Mouse (Mus musculus) embryonic facial prominence, embryonic 10.5 days (tissue): ENCODE measurements at regions not wholly inside any gene's neighbourhood (a gene's known extent, or its start where the extent isn't known, plus 50 kb on each side); places are given as distances from the start of the nearest gene placed in this dataset.

Source experiments
- DNase-seq: peaks from one replicate; pipeline ENCODE4 v3.0.0-alpha.2; 2017; ENCODE audit warnings: low spot score
- H3K27ac ChIP-seq: fragments of 300-500 bp; sonication (generic); replicated peaks from 2 replicates; pipeline ENCODE4 v1.5.1; 2016; ENCODE audit warnings: mild to moderate bottlenecking
- H3K27me3 ChIP-seq: fragments of 300-500 bp; sonication (generic); replicated peaks from 2 replicates; pipeline ENCODE4 v1.6.1; 2016; ENCODE audit warnings: low read depth, mild to moderate bottlenecking; ENCODE audit not compliant: poor library complexity, severe bottlenecking
- H3K36me3 ChIP-seq: fragments of 300-500 bp; sonication (generic); replicated peaks from 2 replicates; pipeline ENCODE4 v1.6.1; 2016; ENCODE audit warnings: mild to moderate bottlenecking, moderate library complexity
- H3K4me1 ChIP-seq: fragments of 300-500 bp; sonication (generic); 2 replicates; pipeline ENCODE4 v1.6.1; 2016
- H3K4me3 ChIP-seq: fragments of 300-500 bp; sonication (generic); 2 replicates; pipeline ENCODE4 v1.5.1; 2016; ENCODE audit warnings: mild to moderate bottlenecking, moderate library complexity
- H3K9me3 ChIP-seq: fragments of 300-500 bp; sonication (generic); 2 replicates; pipeline ENCODE4 v1.6.1; 2016; ENCODE audit warnings: mild to moderate bottlenecking
- WGBS: fragments of 180-500 bp; shearing (Covaris S2); methylation state at CpG from one replicate; pipeline ENCODE4 v1.1.7; 2016; 5-methylcytosine and 5-hydroxymethylcytosine counted together

GRCm38 (mm10) chr8:92147672-92148071, 209.8 kb upstream of the Irx5 start:
- Histone ChIP-seq H3K27me3 (peaks cover 7% of the 10 kb centered on the region; the same call in 1 of the 2 replicates), H3K4me3 (no peak overlapping the region), H3K4me1 (0 out of 2 replicates have a peak, but pooled peaks cover 3% of the 10 kb centered on the region), H3K36me3 (no peaks in the 10 kb centered on the region), H3K9me3 (no peaks in the 10 kb centered on the region), H3K27ac (no peak overlapping the region)
- 88% methylated on average over 3 of the region's 3 CpGs for WGBS
- DNase-seq = no peak

GRCm38 (mm10) chr8:92137091-92137882, 220.1 kb upstream of the Irx5 start:
- WGBS = 14% methylated on average over 17 of the region's 17 CpGs
- no peaks in the 10 kb centered on the region for H3K9me3 ChIP-seq
- no peaks in the 10 kb centered on the region for H3K36me3 ChIP-seq
- no peak overlapping the region for H3K4me3 ChIP-seq
- peak; percentile 53 for DNase-seq
- H3K27ac ChIP-seq = peak overlapping the region; percentile 77
- peaks cover 80% of the 10 kb centered on the region for H3K27me3 ChIP-seq
- H3K4me1 ChIP-seq = peaks cover 48% of the 10 kb centered on the region

- H3K27ac ChIP-seq = 0 out of 2 replicates have a peak overlapping the region, but pooled peaks have one; percentile 3
- no peak for DNase-seq
- H3K27me3 ChIP-seq = peaks cover 80% of the 10 kb centered on the region
- H3K4me3 ChIP-seq = no peak overlapping the region
- H3K4me1 ChIP-seq = peaks cover 48% of the 10 kb centered on the region
- 28% methylated on average over 13 of the region's 13 CpGs for WGBS
- H3K36me3 ChIP-seq = no peaks in the 10 kb centered on the region
- no peaks in the 10 kb centered on the region for H3K9me3 ChIP-seq
Measured at GRCm38 (mm10) chr8:92136413-92136812, 221.0 kb upstream of the Irx5 start.

- peaks cover 87% of the 10 kb centered on the region for H3K27me3 ChIP-seq
- no peaks in the 10 kb centered on the region for H3K36me3 ChIP-seq
- H3K9me3 ChIP-seq = no peaks in the 10 kb centered on the region
- H3K4me1 ChIP-seq = peaks cover 59% of the 10 kb centered on the region
- 14% methylated on average over 5 of the region's 5 CpGs for WGBS
- DNase-seq = peak; percentile 41
- no peak overlapping the region for H3K4me3 ChIP-seq
- H3K27ac ChIP-seq = 0 out of 2 replicates have a peak overlapping the region, but pooled peaks have one; percentile 79
Measured at GRCm38 (mm10) chr8:92134434-92134833, 223.0 kb upstream of the Irx5 start.

GRCm38 (mm10) chr8:92133484-92134406, 223.7 kb upstream of the Irx5 start:
- 7% methylated on average over 24 of the region's 24 CpGs for WGBS
- Histone ChIP-seq H3K9me3 (no peaks in the 10 kb centered on the region), H3K27me3 (peaks cover 94% of the 10 kb centered on the region), H3K36me3 (no peaks in the 10 kb centered on the region), H3K4me1 (peaks cover 65% of the 10 kb centered on the region), H3K4me3 (peak overlapping the region; percentile 11; the same call in 1 of the 2 replicates), H3K27ac (peak overlapping the region; percentile 79)
- DNase-seq = peak; percentile 69

GRCm38 (mm10) chr8:92132949-92133348, 224.5 kb upstream of the Irx5 start:
- no peak for DNase-seq
- 25% methylated on average over 4 of the region's 4 CpGs for WGBS
- Histone ChIP-seq H3K4me3 (0 out of 2 replicates have a peak overlapping the region, but pooled peaks have one; percentile 11), H3K27me3 (peaks cover 94% of the 10 kb centered on the region), H3K36me3 (no peaks in the 10 kb centered on the region), H3K9me3 (no peaks in the 10 kb centered on the region), H3K4me1 (peaks cover 67% of the 10 kb centered on the region), H3K27ac (peak overlapping the region; percentile 79; the same call in 1 of the 2 replicates)

GRCm38 (mm10) chr8:92132526-92132925, 224.9 kb upstream of the Irx5 start:
- no peak for DNase-seq
- H3K27me3 ChIP-seq = peaks cover 94% of the 10 kb centered on the region
- peak overlapping the region; percentile 79; the same call in 1 of the 2 replicates for H3K27ac ChIP-seq

GRCm38 (mm10) chr8:92130025-92130557, 227.3 kb upstream of the Irx5 start:
- Histone ChIP-seq H3K4me1 (peaks cover 47% of the 10 kb centered on the region), H3K27me3 (peaks cover 96% of the 10 kb centered on the region), H3K9me3 (no peaks in the 10 kb centered on the region), H3K36me3 (no peaks in the 10 kb centered on the region), H3K4me3 (no peak overlapping the region), H3K27ac (no peak overlapping the region)
- DNase-seq = no peak
- 61% methylated on average over 8 of the region's 8 CpGs for WGBS

More at GRCm38 (mm10) chr8:92132526-92132925, 224.9 kb upstream of the Irx5 start:
- Histone ChIP-seq H3K9me3 (no peaks in the 10 kb centered on the region), H3K4me1 (peaks cover 63% of the 10 kb centered on the region), H3K36me3 (no peaks in the 10 kb centered on the region), H3K4me3 (no peak overlapping the region)
- WGBS = 67% methylated on average over 5 of the region's 5 CpGs

- H3K4me3 ChIP-seq = no peak overlapping the region
- peaks cover 96% of the 10 kb centered on the region for H3K27me3 ChIP-seq
- H3K4me1 ChIP-seq = peaks cover 42% of the 10 kb centered on the region
- DNase-seq = no peak
- no peaks in the 10 kb centered on the region for H3K9me3 ChIP-seq
- no peaks in the 10 kb centered on the region for H3K36me3 ChIP-seq
- no peak overlapping the region for H3K27ac ChIP-seq
- WGBS = 79% methylated on average over 6 of the region's 6 CpGs
Measured at GRCm38 (mm10) chr8:92129241-92130015, 228.0 kb upstream of the Irx5 start.

GRCm38 (mm10) chr8:92125631-92126030, 231.8 kb upstream of the Irx5 start:
- Histone ChIP-seq H3K27me3 (peaks cover 86% of the 10 kb centered on the region), H3K4me3 (no peak overlapping the region), H3K4me1 (peaks cover 22% of the 10 kb centered on the region; the same call in 1 of the 2 replicates), H3K27ac (no peak overlapping the region), H3K9me3 (no peaks in the 10 kb centered on the region), H3K36me3 (no peaks in the 10 kb centered on the region)
- DNase-seq = no peak
- WGBS = 55% methylated on average over 3 of the region's 3 CpGs

GRCm38 (mm10) chr8:92121296-92121695, 236.1 kb upstream of the Irx5 start:
- H3K36me3 ChIP-seq = no peaks in the 10 kb centered on the region
- H3K27me3 ChIP-seq = peaks cover 81% of the 10 kb centered on the region
- H3K4me1 ChIP-seq = no peaks in the 10 kb centered on the region
- no peak overlapping the region for H3K27ac ChIP-seq
- H3K4me3 ChIP-seq = no peak overlapping the region
- DNase-seq = no peak
- WGBS = 52% methylated on average over 2 of the region's 2 CpGs
- H3K9me3 ChIP-seq = no peaks in the 10 kb centered on the region
